ENCODE assay signal across 14 mouse cellular contexts in the genomic region with DNA sequence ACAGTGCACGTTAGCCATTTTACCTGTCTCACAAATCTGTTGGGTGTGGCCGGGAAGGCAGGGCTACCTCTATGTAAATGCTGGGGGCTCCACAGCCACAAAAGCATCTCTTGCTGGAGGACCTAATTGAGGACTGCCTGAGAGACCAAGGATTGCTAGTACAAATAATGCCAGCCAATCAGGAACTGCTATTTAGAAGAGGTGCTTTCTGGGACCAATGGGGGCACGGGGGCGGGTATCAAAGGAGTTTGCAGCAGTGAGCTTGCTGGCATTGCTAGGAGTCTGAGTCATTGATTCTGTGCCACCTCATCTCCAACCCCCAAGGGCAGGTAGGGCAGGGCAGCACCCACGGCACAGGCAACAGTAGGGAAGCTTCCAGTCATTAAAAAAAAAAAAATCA.
"Had no signal": no experiment of that assay in that cellular context is flagged by ENCODE, and none has a peak within 500 bp of the region (broad histone marks: within the 10 kb centered on the region; RNA-seq: fewer than 3 reads in every experiment).

No protein-coding gene starts in this region.

- DNase-seq: cerebellum, adult 9-10 months; cerebellum, adult 9-11 months; cerebellum, postnatal 14 days; cerebellum, postnatal 25 days; cerebellum, postnatal 36 days; embryo, embryonic 11 days; forebrain, postnatal 0 days; gastrocnemius, adult 2 months; gastrocnemius, postnatal 10 days; gastrocnemius, postnatal 14 days; gastrocnemius, postnatal 25 days; gastrocnemius, postnatal 36 days; heart, adult 18-20 months; heart, adult 2 months had no signal
